Mouse (Mus musculus) embryonic stem cell, embryonic (primary cell): ENCODE measurements at regions not wholly inside any gene's neighbourhood (a gene's known extent, or its start where the extent isn't known, plus 50 kb on each side); places are given as distances from the start of the nearest gene placed in this dataset.
"Not testable (repeated sequence)": the region's sequence is repeated elsewhere in the genome, so short reads cannot be mapped to it uniquely, and the experiment has no call there.

Experiments
- CTCF ChIA-PET, 4 experiments: fragments of 300-600 bp in 2 of 4; fragments of 350-600 bp in 2 of 4; sonication (Branson Sonifier 250); formaldehyde crosslinking; loops; one replicate each; lab custom pipeline; 2022; ENCODE audit warnings: inconsistent platforms in 2 of 4; lab: Charles Lee
- POLR2A ChIA-PET, 4 experiments: fragments of 300-600 bp in 2 of 4; fragments of 350-600 bp in 2 of 4; sonication (Branson Sonifier 250); formaldehyde crosslinking; loops; one replicate each; lab custom pipeline; 2022; ENCODE audit warnings: antibody characterized with exemption in 4 of 4, inconsistent platforms in 1 of 4; lab: Charles Lee

DNA sequence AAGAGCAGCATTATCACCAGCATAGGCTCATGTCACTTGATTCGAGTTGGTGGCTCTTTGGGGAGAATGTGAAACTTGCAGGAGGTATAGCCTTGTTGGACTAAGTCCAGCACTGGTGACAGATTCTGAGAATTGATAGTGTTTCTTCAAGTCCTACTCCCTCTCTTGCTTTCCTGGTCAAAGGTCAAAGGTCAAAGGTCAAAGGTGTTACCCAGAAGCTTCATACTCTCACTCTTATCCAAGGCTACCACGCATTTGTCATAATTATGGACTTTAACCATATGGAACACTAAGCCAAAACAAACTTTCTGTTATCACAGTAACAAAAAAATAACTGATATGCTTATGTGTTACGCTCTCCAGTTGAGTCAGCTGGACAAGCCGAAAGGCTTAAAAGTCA is 56.8 kb downstream of the Gm5152 start:
- ChIA-PET CTCF (no interaction called here), POLR2A (no interaction called here)

DNA sequence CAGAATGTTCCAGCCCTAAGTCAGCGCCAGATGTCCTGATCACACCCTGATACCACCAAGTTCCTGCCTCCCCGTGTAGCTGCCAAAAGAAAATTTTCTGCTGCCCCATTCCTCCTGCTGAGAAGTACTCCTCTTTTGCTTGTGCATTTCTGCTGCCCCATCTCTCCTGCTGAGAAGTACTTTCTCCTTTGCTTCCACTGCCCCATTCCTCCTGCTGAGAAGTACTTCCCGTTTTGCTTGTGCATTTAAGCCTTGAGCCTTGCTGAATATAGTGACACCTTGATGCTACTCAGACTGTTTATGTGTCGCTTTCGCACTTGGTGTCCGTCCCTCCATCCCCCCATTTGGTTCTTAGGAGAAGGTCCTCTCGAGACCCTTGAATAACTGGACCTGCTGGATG is 84.1 kb downstream of the Gm5152 start:
- CTCF ChIA-PET, POLR2A ChIA-PET: not testable (repeated sequence)

DNA sequence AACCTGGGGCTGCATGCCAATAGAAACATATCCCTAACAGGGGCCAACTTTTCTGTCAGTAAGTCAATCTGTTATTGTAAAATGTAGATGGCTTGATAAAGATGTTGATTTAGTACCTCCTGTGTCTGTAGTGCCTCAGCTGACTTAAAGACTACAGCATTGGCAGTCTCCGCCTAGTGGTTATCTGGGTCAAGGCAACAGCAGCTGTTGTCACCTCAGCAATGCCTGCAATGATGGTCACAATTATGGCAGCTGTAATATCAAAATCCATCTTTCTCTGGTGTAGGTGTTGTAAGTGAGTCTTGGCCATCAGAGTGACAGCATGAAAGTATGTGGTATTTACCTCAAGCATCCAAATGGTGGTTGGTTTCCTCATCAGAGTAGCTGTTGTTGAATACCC is 97.0 kb downstream of the Gm5152 start:
- POLR2A ChIA-PET = no interaction called here
- CTCF ChIA-PET = no interaction called here

DNA sequence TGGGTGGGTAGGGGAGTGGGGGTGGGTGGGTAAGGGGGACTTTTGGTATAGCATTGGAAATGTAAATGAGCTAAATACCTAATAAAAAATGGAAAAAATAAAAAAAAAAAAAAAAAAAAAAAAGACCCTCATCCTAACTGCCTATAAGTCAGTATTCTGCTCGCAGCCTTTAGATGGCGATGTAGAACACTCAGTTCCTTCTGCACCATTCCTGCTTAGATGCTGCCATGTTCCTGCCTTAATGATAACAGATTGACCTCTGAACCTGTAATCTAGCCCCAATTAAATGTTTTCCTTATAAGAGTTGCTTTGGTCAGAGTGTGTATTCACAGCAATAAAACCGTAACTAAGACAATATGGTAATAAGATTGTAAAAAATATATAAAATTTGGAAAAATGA is 105.1 kb downstream of the Gm5152 start:
- POLR2A ChIA-PET = no interaction called here
- CTCF ChIA-PET = interaction anchor here in 2 of 4 experiments (0.6 kb wide), 2 partner anchors 53 to 213 kb away, joined by 3 to 10 read pairs; no protein-coding TSS in a partner anchor
